Mouse (Mus musculus) intestine, embryonic 16.5 days (tissue): Measurements from ENCODE around the gene Gse1. TPM values are rescaled to one million over a fixed set of nuclear protein-coding genes. Genes with fewer than 3 reads are reported as not detected.

ENCODE experiments used
- ATAC-seq: fragments of 200-750 bp; cut with Nextera tagmentation; 2 replicates; pipeline ENCODE4 v1.8.0; 2017; ENCODE audit warnings: moderate TSS enrichment, moderate library complexity
- H3K27ac ChIP-seq: fragments of 300-500 bp; sonication (generic); 2 replicates; pipeline ENCODE4 v1.5.1; 2014; ENCODE audit warnings: mild to moderate bottlenecking, low read length
- H3K27me3 ChIP-seq: fragments of 300-500 bp; sonication (generic); replicated peaks from 2 replicates; pipeline ENCODE4 v1.6.1; 2014; ENCODE audit warnings: low read length, control low read depth, mixed read lengths; ENCODE audit not compliant: control insufficient read depth, insufficient read depth
- H3K36me3 ChIP-seq: fragments of 300-500 bp; sonication (generic); 2 replicates; pipeline ENCODE4 v1.6.1; 2014; ENCODE audit warnings: low read length, control low read depth; ENCODE audit not compliant: control insufficient read depth, insufficient read depth
- H3K4me1 ChIP-seq: fragments of 300-500 bp; sonication (generic); 2 replicates; pipeline ENCODE4 v1.6.1; 2014; ENCODE audit warnings: low read length, control low read depth, mixed read lengths; ENCODE audit not compliant: control insufficient read depth, insufficient read depth
- H3K4me2 ChIP-seq: fragments of 300-500 bp; sonication (generic); 2 replicates; pipeline ENCODE4 v1.6.1; 2014; ENCODE audit warnings: low read depth, low read length, control low read depth
- H3K4me3 ChIP-seq: fragments of 300-500 bp; sonication (generic); 2 replicates; pipeline ENCODE4 v1.5.1; 2014; ENCODE audit warnings: mild to moderate bottlenecking, low read length
- H3K9ac ChIP-seq: fragments of 300-500 bp; sonication (generic); 2 replicates; pipeline ENCODE4 v1.6.1; 2014; ENCODE audit warnings: low read depth, low read length
- H3K9me3 ChIP-seq: fragments of 300-500 bp; sonication (generic); 2 replicates; pipeline ENCODE4 v1.6.1; 2016; ENCODE audit warnings: low read length, control low read depth; ENCODE audit not compliant: control insufficient read depth
- whole genome bisulfite sequencing: fragments of 180-500 bp; shearing (Covaris S2); extraction: QIAGEN DNeasy Blood & Tissue Kit; methylation state at CpG from one replicate; pipeline ENCODE4 v1.1.7; 2014; 5-methylcytosine and 5-hydroxymethylcytosine counted together
- polyA plus RNA-seq: library from polyadenylated mRNA; unstranded; fragments of >200 nt; fragmentation: Nextera tagmentation; extraction: Ambion mirVana; gene quantifications from 2 replicates; pipeline ENCODE4 v1.2.1, GENCODE M21; 2015

Gse1 gene
- polyA plus RNA-seq, 1 experiment from 2014 or later = 7.3 TPM

GRCm38 (mm10) chr8:120531775-120532516, 303.7 kb downstream of the Gse1 start:
- Histone ChIP-seq H3K36me3 (no peaks in the 10 kb centered on the region), H3K9me3 (no peaks in the 10 kb centered on the region), H3K4me2 (peak overlapping the region; percentile 44), H3K4me3 (no peak overlapping the region), H3K9ac (peak overlapping the region; percentile 24; the same call in 1 of the 2 replicates), H3K4me1 (peaks cover 72% of the 10 kb centered on the region), H3K27ac (peak overlapping the region; percentile 66), H3K27me3 (no peaks in the 10 kb centered on the region)
- ATAC-seq = no peak
- WGBS = 57% methylated on average over 10 of the region's 10 CpGs

GRCm38 (mm10) chr8:120532517-120533215, 304.4 kb downstream of the Gse1 start:
- 9% methylated on average over 29 of the region's 29 CpGs for WGBS
- Histone ChIP-seq H3K36me3 (no peaks in the 10 kb centered on the region), H3K9ac (peak overlapping the region; percentile 45), H3K4me3 (no peak overlapping the region), H3K4me1 (peaks cover 73% of the 10 kb centered on the region), H3K27me3 (no peaks in the 10 kb centered on the region), H3K27ac (peak overlapping the region; percentile 66), H3K4me2 (peak overlapping the region; percentile 44), H3K9me3 (no peaks in the 10 kb centered on the region)
- no peak for ATAC-seq

GRCm38 (mm10) chr8:120533380-120533779, 305.1 kb downstream of the Gse1 start:
- Histone ChIP-seq H3K4me3 (no peak overlapping the region), H3K4me1 (peaks cover 73% of the 10 kb centered on the region), H3K27ac (no peak overlapping the region), H3K27me3 (no peaks in the 10 kb centered on the region), H3K9ac (peak overlapping the region; percentile 45; the same call in 1 of the 2 replicates), H3K36me3 (no peaks in the 10 kb centered on the region), H3K9me3 (no peaks in the 10 kb centered on the region), H3K4me2 (peak overlapping the region; percentile 12; the same call in 1 of the 2 replicates)
- WGBS = 65% methylated on average over 3 of the region's 3 CpGs
- ATAC-seq = no peak

GRCm38 (mm10) chr8:120534080-120534479, 305.8 kb downstream of the Gse1 start:
- WGBS = 69% methylated on average over 8 of the region's 8 CpGs
- H3K27me3 ChIP-seq = no peaks in the 10 kb centered on the region
- no peak for ATAC-seq
- peak overlapping the region; percentile 10; the same call in 1 of the 2 replicates for H3K9ac ChIP-seq
- peaks cover 73% of the 10 kb centered on the region for H3K4me1 ChIP-seq
- H3K27ac ChIP-seq = no peak overlapping the region
- H3K36me3 ChIP-seq = no peaks in the 10 kb centered on the region
- H3K4me3 ChIP-seq = no peak overlapping the region
- H3K9me3 ChIP-seq = no peaks in the 10 kb centered on the region
- no peak overlapping the region for H3K4me2 ChIP-seq

- peak; percentile 32 for ATAC-seq
- Histone ChIP-seq H3K4me2 (no peak overlapping the region), H3K27ac (peak overlapping the region; percentile 2; the same call in 1 of the 2 replicates), H3K9ac (0 out of 2 replicates have a peak overlapping the region, but pooled peaks have one; percentile 10), H3K36me3 (no peaks in the 10 kb centered on the region), H3K4me3 (no peak overlapping the region), H3K4me1 (peaks cover 76% of the 10 kb centered on the region), H3K9me3 (no peaks in the 10 kb centered on the region), H3K27me3 (no peaks in the 10 kb centered on the region)
- 23% methylated on average over 14 of the region's 14 CpGs for WGBS
Observed at GRCm38 (mm10) chr8:120534504-120535368, 306.5 kb downstream of the Gse1 start.

- H3K27ac ChIP-seq = peak overlapping the region; percentile 94
- ATAC-seq = no peak
- H3K4me2 ChIP-seq = peak overlapping the region; percentile 99
- H3K36me3 ChIP-seq = no peaks in the 10 kb centered on the region
- no peaks in the 10 kb centered on the region for H3K9me3 ChIP-seq
- WGBS = under 1% methylated on average over 73 of the region's 79 CpGs
- no peaks in the 10 kb centered on the region for H3K27me3 ChIP-seq
- H3K4me1 ChIP-seq = peaks cover 85% of the 10 kb centered on the region
- H3K9ac ChIP-seq = peak overlapping the region; percentile 70
- peak overlapping the region; percentile 68 for H3K4me3 ChIP-seq
Observed at GRCm38 (mm10) chr8:120535452-120536305, 307.4 kb downstream of the Gse1 start.

- peak overlapping the region; percentile 99 for H3K4me2 ChIP-seq
- H3K27me3 ChIP-seq = no peaks in the 10 kb centered on the region
- peaks cover 82% of the 10 kb centered on the region for H3K4me1 ChIP-seq
- H3K9me3 ChIP-seq = no peaks in the 10 kb centered on the region
- peak overlapping the region; percentile 94 for H3K27ac ChIP-seq
- H3K36me3 ChIP-seq = no peaks in the 10 kb centered on the region
- WGBS = under 1% methylated on average over 59 of the region's 61 CpGs
- H3K4me3 ChIP-seq = peak overlapping the region; percentile 68
- peak; percentile 34 for ATAC-seq
- peak overlapping the region; percentile 70 for H3K9ac ChIP-seq
Observed at GRCm38 (mm10) chr8:120536306-120537206, 308.3 kb downstream of the Gse1 start.
